Mouse (Mus musculus): ENCODE results near the gene Angptl4. TPM values are rescaled to one million over a fixed set of nuclear protein-coding genes. Genes with fewer than 3 reads are reported as not detected.
"Not testable (repeated sequence)": the region's sequence is repeated elsewhere in the genome, so short reads cannot be mapped to it uniquely, and the experiment has no call there.

The Angptl4 gene
- total RNA-seq, 2 experiments from 2014 or later: 22.5 to 43.8 TPM

DNA sequence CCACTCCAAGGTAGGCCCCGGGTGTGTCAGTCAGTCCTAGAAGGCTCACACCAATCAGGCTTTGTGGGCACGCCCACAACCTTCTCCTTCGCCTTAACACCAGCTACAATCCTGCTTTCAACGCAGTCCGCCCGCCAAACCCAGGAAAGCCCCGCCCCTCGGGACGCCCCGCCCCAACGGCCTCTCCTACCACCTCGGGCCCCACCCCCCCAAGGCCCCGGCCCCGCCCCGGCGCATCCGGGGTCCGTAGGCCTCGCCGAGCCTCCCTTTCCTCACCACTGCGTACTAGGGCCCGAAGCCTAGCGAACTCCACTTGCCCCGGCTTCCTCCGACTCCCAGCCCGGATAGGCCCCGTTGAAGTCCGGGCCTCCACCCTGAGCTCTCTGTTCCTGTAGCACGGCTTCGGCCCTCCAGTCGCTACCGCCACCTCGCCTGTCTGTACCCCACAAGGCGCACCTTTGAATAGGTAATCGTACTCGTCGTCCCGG lies 21.8 kb downstream of the Angptl4 start:
- peak; percentile 93 to 96 for DNase-seq (ENCODE audit: low spot score in 2 of 2)

DNA sequence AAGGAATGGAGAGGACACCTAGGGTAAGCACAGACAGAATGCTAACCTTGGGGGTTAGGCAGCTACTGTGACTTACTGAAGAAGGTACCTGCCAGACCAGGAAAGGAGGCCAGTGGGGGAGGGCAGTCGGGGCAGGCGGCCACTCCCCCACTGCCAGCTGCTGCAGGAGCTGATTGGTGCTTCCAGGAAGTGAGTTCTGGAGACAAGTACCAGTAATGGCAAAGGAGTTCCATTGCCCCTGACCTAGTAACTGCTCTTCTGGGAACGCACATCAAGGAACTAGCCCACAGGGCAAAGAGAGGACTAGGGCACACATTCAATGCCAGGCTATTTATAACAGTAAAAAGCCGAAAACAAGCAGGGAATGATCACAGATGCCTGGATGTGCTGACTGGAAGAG lies 24.4 kb downstream of the Angptl4 start:
- DNase-seq (ENCODE audit: low spot score in 2 of 2): no peak

DNA sequence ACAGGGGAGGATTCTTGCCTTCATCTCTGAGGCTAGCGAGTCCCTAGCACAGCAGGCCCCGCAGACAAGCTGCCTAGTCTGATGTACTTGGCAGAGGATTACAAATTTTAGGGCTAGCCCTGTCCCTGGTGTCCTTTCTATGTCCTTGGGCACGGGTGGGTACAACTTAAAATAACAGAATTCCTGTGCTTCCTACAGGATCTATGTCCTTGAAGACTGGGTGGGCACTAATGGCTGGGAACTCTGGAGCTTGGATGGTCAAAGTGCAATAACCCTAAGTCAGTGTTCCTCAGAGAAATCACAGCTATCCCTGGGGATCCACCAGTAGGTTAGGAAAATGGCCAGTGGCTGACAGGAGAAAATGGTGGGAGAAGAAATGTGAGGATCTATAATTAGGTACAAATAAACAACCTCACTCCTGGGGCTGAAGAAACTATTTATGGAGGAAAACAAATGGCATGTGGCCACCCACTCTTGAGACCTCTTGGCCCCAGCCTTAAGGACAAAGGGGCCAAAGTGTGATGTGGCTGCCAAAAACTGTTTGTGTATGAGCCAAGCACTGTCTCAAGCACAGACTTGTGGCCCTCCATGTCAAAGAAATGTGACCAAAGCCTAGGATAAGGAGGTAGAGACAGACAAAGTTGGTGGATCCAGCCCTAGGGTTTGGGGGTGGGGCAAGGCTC lies 25.4 kb downstream of the Angptl4 start:
- DNase-seq (ENCODE audit: low spot score in 2 of 2): no peak

DNA sequence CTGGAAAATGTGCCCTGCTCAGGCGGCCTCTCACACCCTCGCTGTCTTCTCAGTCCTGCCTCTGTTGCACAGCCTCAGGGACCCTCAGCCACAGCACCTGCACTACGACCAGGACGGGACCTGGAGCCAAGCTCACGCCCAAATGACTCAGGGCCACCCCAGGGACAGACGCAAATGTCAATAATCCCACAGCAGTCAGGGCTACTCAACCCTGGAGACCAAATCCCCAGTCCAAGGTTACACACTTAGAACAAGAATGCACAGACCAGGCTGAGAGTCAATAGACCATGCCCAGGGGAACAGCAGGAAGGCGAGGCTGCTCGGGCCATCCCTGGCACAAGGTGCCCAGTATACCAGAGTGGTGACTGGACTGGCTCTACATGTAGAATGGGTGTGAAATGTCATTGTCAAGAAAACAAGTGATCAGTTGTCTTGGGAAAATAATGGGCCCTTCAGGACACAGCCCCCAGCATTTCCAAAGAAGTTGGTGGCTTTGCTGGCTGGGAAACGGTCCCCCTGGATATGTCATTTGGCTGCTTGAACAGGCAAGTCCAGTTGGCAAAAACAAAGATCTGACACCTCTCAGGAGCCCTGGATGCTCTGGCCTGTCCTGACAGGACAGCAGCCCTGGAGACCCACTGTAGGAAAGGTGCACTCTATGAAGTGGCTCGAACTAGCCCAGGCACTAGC lies 26.1 kb downstream of the Angptl4 start:
- no peak for DNase-seq (ENCODE audit: low spot score in 2 of 2)

DNA sequence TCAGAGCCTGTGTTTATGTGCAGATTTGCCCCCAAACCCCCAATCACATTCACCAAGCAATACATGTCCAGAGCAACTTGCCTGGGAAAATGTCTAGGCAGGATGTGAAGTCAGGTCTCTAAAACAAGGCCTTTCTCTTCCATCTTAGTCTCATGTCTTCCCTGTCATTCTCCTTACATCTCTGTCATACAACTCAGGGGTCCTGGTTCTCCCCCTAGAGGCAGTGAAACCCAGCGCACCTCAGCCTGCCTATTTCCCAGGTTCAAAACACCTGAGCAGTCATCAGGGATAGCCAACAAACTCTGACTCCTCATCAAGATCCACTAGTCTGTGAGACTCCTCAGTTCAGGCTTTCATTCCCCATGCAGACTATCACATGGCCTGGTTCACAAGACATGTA lies 27.0 kb downstream of the Angptl4 start:
- DNase-seq (ENCODE audit: low spot score in 2 of 2): no peak

DNA sequence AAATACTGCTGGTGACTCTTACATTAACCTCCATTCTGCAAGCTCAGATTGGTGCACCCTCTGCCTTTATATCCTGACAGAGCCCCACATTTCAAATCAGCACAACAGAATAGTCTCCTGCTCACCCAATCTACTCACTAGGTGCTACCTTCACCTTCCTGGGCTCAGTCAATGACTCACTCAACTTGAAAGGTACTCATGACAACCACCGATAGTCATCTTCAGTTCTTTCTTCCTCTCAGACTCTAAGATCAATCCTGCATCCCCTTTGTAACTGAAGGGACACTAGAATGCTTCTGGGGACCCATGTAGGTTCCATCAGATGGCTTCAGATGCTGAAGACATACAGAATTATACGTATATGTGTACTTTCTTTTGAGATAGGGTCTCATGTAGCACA lies 29.3 kb downstream of the Angptl4 start:
- DNase-seq (ENCODE audit: low spot score in 2 of 2): no peak

DNA sequence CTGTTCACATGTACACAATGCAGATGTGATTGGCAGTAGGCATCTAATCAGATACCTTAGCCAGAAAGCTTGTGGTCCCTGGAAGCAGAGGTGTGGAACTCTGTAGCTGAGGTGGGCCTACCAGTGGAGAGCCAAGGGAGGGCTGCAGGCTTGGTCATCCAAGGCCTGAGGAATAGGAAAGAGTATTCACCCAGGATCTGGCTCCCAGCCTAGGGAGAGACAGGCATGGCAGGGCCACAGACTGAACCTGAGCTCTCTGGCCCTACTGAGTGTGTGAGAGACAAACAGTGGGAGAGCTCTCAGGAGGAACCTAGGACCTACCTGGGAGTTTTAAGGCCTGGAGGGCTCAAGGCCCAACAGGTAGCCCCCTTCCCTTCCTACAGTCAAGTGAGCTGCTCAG lies 30.4 kb downstream of the Angptl4 start:
- no peak for DNase-seq (ENCODE audit: low spot score in 2 of 2)

DNA sequence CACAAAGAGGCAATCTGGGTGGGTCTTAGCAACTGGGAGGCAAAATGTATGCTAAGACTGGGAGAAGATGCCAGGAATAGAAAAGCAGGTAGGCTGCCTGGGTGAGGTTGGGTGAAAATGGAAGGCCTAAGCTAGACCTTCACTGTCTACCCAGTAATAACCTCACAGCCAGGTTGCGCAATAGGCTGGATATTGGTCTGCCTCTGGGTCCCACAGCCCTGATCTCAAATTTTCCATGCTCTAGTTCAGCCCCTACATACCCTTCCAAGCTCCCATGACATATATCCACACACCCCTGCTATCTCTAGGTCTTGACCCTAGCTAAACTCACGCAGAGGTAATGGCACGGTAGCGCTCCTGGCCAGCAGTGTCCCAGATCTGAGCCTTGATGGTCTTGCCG lies 32.2 kb downstream of the Angptl4 start:
- DNase-seq (ENCODE audit: low spot score in 2 of 2): no peak

DNA sequence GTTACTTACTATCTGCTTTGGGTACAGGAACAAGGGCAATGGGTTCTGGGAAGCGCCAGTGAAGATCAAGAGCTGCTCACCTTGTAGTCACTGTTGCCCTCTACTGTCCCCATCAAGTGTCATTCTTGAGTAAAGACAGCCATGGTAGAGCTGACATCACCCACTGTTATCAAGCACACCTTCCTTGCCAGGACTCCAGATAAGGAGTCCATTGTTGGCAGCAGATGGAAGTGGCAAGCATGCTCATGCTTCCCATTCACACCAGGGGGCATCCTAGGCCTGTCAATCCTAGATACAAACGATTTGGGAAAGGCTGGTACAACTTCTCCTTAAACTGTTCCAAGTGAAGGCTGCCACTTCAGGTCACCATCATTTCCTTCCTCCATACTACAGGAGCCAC lies 35.6 kb downstream of the Angptl4 start:
- no peak for DNase-seq (ENCODE audit: low spot score in 2 of 2)

DNA sequence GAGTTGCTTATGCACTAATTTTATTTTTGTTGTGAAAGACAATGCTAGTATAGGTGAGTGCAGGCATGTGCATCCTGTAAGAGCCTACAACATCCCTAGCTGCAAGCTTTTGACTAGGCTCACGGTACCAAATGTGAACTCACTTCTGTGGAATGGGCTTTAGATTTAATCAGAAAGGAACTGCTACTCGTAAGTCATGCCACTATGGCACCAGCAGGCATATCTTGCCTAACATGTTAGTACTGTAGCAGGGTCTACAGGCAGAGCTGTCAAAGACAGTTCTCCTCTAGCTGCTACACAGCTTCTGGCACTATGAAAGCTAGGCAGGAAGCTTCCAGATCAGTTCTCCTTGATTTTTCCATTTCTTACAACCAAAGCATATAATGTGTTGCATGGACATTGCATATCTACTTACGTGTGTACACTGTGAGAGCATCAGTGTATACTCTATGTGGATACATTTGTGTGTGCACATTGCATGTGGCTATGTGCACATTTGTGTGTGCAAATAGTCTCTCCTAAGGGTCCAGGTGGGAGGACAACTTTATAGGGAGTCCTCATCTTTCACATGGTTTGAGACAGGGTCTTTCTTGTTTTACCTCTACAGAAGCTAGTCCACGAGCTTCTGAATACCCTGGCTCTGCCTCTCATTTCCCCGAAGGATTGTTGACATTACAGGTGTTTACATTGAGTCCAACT lies 36.8 kb downstream of the Angptl4 start:
- DNase-seq (ENCODE audit: low spot score in 2 of 2): no peak

DNA sequence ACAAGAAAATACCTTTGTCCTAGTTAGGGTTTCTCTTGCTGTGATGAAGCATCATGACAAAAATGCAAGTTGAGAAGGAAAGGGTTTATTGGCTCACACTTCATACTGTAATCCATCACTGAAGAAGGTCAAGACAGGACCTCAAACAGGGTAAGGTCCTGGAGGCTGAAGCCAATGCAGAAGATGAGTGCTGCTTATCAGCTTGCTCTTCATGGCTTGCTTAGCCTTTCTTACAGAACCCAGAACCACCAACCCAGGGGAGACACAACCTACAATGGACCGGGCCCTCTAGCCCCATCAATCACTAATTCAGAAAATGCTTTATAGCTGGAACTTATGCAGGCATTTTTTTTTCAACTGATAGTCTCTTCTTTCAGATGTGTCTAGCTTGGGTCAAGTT lies 39.2 kb downstream of the Angptl4 start:
- no peak for DNase-seq (ENCODE audit: low spot score in 2 of 2)

DNA sequence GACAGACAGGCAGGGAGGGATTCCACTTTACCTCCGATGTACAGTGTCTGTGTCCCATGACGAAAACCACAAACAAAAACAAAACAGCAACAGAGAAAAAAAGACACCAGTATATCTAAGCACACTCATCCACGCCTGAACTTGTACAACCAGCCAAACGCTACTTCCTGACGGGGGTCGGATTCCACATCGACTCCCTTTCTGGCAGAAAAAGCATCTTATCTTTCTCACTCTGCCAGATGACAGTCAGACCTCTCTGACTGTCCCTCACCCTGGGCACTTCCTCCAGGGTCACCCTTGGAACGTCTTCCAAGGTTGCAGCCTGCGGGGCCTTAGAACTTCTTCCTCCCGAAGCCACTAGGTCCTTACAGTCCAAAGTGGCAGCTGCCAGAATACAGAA lies 48.1 kb downstream of the Angptl4 start:
- not testable (repeated sequence) for DNase-seq (ENCODE audit: low spot score in 2 of 2)

DNA sequence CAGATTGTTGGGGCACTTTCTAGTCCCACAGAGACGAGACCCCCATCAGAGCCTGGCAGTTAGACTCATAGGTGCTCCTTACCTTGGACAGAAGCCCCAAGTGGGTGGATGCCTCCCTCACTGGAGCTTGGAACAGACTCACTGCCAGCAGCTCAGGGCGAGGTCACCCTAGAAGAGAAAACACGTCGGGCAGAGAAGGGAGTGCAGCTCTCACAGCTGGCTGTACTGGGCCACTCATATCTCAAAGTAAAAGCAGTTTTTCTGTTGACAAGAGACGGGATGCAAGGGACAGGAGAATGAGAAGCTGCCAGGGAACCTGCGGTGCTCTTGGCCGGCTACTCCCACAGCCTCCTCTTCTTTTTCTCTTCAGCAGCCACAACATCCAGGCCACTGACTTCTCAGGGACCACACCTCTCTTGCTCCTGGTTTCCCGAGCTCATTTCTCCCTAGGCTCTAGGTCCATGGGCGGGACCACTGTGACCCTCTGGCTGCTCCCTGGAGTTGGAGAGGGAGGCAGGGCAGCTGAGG lies 49.0 kb downstream of the Angptl4 start:
- DNase-seq (ENCODE audit: low spot score in 2 of 2): not testable (repeated sequence)

DNA sequence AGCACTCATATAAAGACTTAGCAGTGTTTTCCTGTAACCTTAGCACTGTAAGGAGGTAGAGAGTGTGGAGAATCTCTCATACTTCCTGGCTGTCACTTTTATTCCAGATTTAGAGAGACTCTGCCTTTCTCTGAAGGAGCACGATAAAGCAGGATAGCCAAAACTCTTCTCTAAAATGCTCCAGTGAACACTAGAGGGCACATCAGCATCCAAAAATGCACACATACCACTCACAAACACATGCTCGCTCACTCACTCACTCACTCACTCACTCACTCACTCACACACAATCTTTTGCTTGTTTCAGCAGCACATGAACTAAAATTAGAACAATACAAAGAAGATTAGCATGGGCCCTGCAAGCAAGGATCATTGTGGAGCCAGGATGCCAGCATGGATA lies 52.4 kb downstream of the Angptl4 start:
- no peak for DNase-seq (ENCODE audit: low spot score in 2 of 2)

DNA sequence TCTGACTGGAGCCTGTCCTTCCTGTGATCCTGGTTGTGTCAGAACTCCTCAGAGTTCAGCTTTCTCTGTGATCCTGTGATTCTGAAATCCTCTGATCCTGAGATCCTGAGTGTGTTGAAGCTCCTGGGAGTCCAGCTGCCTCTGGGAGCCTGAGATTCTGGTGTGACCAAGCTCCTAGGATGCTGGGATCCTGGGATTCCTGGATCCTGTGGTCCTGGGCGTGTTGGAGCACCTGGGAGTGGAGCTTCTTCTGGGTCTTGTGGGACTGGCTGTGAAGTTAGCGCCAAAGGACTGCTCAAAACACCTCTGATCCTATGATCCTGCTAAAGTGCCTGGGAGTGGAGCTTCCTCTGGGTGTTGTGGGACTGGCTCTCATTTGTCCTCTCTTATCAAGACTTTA lies 53.2 kb downstream of the Angptl4 start:
- DNase-seq (ENCODE audit: low spot score in 2 of 2): no peak

Other genes with a start within 250 kb of the Angptl4 start
- gene Myo1f, start 226.1 kb downstream of the Angptl4 start, total RNA-seq (2021): 1 to 10 TPM; 3.0 to 4.3 TPM
- 10 to 100 TPM; 28.2 to 32.7 TPM for gene Zfp414, start 152.7 kb downstream of the Angptl4 start, total RNA-seq (2021)
- 1 to 10 TPM in 1 of 2 experiments, under 1 TPM in 1; 0.96 to 1.5 TPM for gene Pram1, start 143.8 kb downstream of the Angptl4 start, total RNA-seq (2021)
- 100 to 1,000 TPM; 145 to 171 TPM for gene Hnrnpm, start 95.0 kb downstream of the Angptl4 start, total RNA-seq (2021)
- gene March2, start 63.2 kb downstream of the Angptl4 start, total RNA-seq (2021): 10 to 100 TPM; 67.5 to 67.8 TPM
- 100 to 1,000 TPM; 194 to 218 TPM for gene Rab11b, start 21.3 kb downstream of the Angptl4 start, total RNA-seq (2021)
- 10 to 100 TPM; 31.6 to 33.4 TPM for gene Kank3, start 28.7 kb upstream of the Angptl4 start, total RNA-seq (2021)
- 1,000 to 10,000 TPM; 1,603 to 1,661 TPM for gene Rps28, start 42.7 kb upstream of the Angptl4 start, total RNA-seq (2021)
- 100 to 1,000 TPM; 292 to 312 TPM for gene Ndufa7, start 42.7 kb upstream of the Angptl4 start, total RNA-seq (2021)
- gene Cd320, start 61.3 kb upstream of the Angptl4 start, total RNA-seq (2021): 10 to 100 TPM; 14.1 to 16.5 TPM
- not detected for gene Gm7029, start 92.0 kb upstream of the Angptl4 start, total RNA-seq (2021)
- 10 to 100 TPM; 16.5 to 18.9 TPM for gene Kifc1, start 108.8 kb upstream of the Angptl4 start, total RNA-seq (2021)
- gene Platr17, start 123.3 kb upstream of the Angptl4 start, total RNA-seq (2021): not detected
- gene Daxx, start 127.6 kb upstream of the Angptl4 start, total RNA-seq (2021): 10 to 100 TPM; 21.9 to 24.9 TPM
- gene Tapbp, start 134.1 kb upstream of the Angptl4 start, total RNA-seq (2021): 10 to 100 TPM; 43.2 to 43.9 TPM
- 10 to 100 TPM; 24.9 to 26.8 TPM for gene Zbtb22, start 134.1 kb upstream of the Angptl4 start, total RNA-seq (2021)
- 10 to 100 TPM; 43.2 to 48.4 TPM for gene Rgl2, start 147.7 kb upstream of the Angptl4 start, total RNA-seq (2021)
- gene Pfdn6, start 158.5 kb upstream of the Angptl4 start, total RNA-seq (2021): 10 to 100 TPM; 73.2 to 74.5 TPM
- 10 to 100 TPM; 18.8 to 20.0 TPM for gene Wdr46, start 158.8 kb upstream of the Angptl4 start, total RNA-seq (2021)
- gene B3galt4, start 169.7 kb upstream of the Angptl4 start, total RNA-seq (2021): 1 to 10 TPM; 3.8 to 4.5 TPM
- 10 to 100 TPM; 37.4 to 38.6 TPM for gene Vps52, start 174.0 kb upstream of the Angptl4 start, total RNA-seq (2021)
- gene Rps18, start 174.2 kb upstream of the Angptl4 start, total RNA-seq (2021): 100 to 1,000 TPM; 863 to 945 TPM
- 10 to 100 TPM; 38.8 to 51.5 TPM for gene H2-K1, start 218.5 kb upstream of the Angptl4 start, total RNA-seq (2021)
- 10 to 100 TPM; 19.3 to 20.9 TPM for gene Ring1, start 242.8 kb upstream of the Angptl4 start, total RNA-seq (2021)
- gene H2-Ke6, start 246.2 kb upstream of the Angptl4 start, total RNA-seq (2021): 10 to 100 TPM; 60.4 to 61.7 TPM
- 100 to 1,000 TPM in 1 of 2 experiments, 10 to 100 TPM in 1; 98.5 to 107 TPM for gene Slc39a7, start 249.9 kb upstream of the Angptl4 start, total RNA-seq (2021)
- 10 to 100 TPM; 43.6 to 49.4 TPM for gene Rxrb, start 250.0 kb upstream of the Angptl4 start, total RNA-seq (2021)